Mouse (Mus musculus) liver, embryonic 14.5 days (tissue): ENCODE data around the gene Mbnl2. TPM values are rescaled to one million over a fixed set of nuclear protein-coding genes. Genes with fewer than 3 reads are reported as not detected.

ENCODE experiments used
- ATAC-seq: fragments of 200-750 bp; cut with Nextera tagmentation; 2 replicates; pipeline ENCODE4 v1.8.0; 2017; ENCODE audit warnings: moderate number of reproducible peaks, mild to moderate bottlenecking, moderate library complexity; ENCODE audit not compliant: insufficient read depth
- DNase-seq, 3 experiments: peaks; one replicate each; pipeline ENCODE4 v3.0.0-alpha.2; 2012 to 2013; ENCODE audit warnings: low read depth in 3 of 3, low spot score in 3 of 3
- H3K27ac ChIP-seq: fragments of 300-500 bp; sonication (generic); 2 replicates; pipeline ENCODE4 v1.5.1; 2014; ENCODE audit warnings: moderate library complexity, mild to moderate bottlenecking, control low read depth, inconsistent platforms
- H3K27me3 ChIP-seq: fragments of 300-500 bp; sonication (generic); 2 replicates; pipeline ENCODE4 v1.6.1; 2014; ENCODE audit warnings: mild to moderate bottlenecking, low read length, moderate library complexity; ENCODE audit not compliant: control insufficient read depth, insufficient read depth
- H3K36me3 ChIP-seq: fragments of 300-500 bp; sonication (generic); replicated peaks from 2 replicates; pipeline ENCODE4 v1.6.1; 2014; ENCODE audit warnings: low read depth; ENCODE audit not compliant: control insufficient read depth, insufficient read depth
- H3K4me1 ChIP-seq, 2 experiments: fragments of 200-500 bp in 1 of 2; fragments of 300-500 bp in 1 of 2; sonication (generic) in 1 of 2; replicated peaks; 2 replicates each; pipeline ENCODE4 v1.6.1; 2012 to 2014; ENCODE audit warnings: antibody characterized with exemption in 1 of 2, inconsistent platforms in 1 of 2, low read length in 1 of 2; ENCODE audit not compliant: control insufficient read depth in 2 of 2, insufficient read depth in 2 of 2
- H3K4me2 ChIP-seq: fragments of 300-500 bp; sonication (generic); 2 replicates; pipeline ENCODE4 v1.6.1; 2014; ENCODE audit warnings: low read depth, mild to moderate bottlenecking, control low read depth, moderate library complexity
- H3K4me3 ChIP-seq, 2 experiments: fragments of 200-500 bp in 1 of 2; fragments of 300-500 bp in 1 of 2; sonication (generic) in 1 of 2; 2 replicates each; pipeline ENCODE4 v1.5.1; 2012 to 2014; ENCODE audit warnings: low read depth in 2 of 2, low read length in 2 of 2, mild to moderate bottlenecking in 2 of 2, control low read depth in 1 of 2, inconsistent platforms in 1 of 2, moderate library complexity in 1 of 2; ENCODE audit not compliant: insufficient read depth in 1 of 2
- H3K9ac ChIP-seq: fragments of 300-500 bp; sonication (generic); replicated peaks from 2 replicates; pipeline ENCODE4 v1.6.1; 2014; ENCODE audit warnings: mild to moderate bottlenecking, control low read depth, moderate library complexity
- H3K9me3 ChIP-seq: fragments of 300-500 bp; sonication (generic); 2 replicates; pipeline ENCODE4 v1.6.1; 2016; ENCODE audit warnings: low read length, mixed read lengths; ENCODE audit not compliant: control insufficient read depth
- CTCF ChIP-seq: IDR thresholded peaks from 2 replicates; pipeline ENCODE4 v1.5.1; 2016; ENCODE audit warnings: antibody characterized with exemption, low read depth, control low read depth
- EP300 ChIP-seq: IDR thresholded peaks from 2 replicates; pipeline ENCODE4 v1.6.1; 2016; ENCODE audit warnings: antibody characterized with exemption, low read depth
- WGBS: fragments of 180-500 bp; shearing (Covaris S2); extraction: QIAGEN DNeasy Blood & Tissue Kit; methylation state at CpG from one replicate; pipeline ENCODE4 v1.1.7; 2014; ENCODE audit not compliant: insufficient replicate concordance; 5-methylcytosine and 5-hydroxymethylcytosine counted together
- polyA plus RNA-seq, 2 experiments: library from polyadenylated mRNA; depleted of rRNA in 1 of 2; stranded (reverse) in 1 of 2; unstranded in 1 of 2; fragments of >200 nt; fragmentation: Nextera tagmentation in 1 of 2; extraction: Ambion mirVana in 1 of 2; gene quantifications; 2 replicates each; pipeline versions ENCODE4 v1.2.1 to v1.2.3; 2012 to 2014

Gene Mbnl2
- polyA plus RNA-seq, 2 experiments, result 6.5 to 13.5 TPM

DNA sequence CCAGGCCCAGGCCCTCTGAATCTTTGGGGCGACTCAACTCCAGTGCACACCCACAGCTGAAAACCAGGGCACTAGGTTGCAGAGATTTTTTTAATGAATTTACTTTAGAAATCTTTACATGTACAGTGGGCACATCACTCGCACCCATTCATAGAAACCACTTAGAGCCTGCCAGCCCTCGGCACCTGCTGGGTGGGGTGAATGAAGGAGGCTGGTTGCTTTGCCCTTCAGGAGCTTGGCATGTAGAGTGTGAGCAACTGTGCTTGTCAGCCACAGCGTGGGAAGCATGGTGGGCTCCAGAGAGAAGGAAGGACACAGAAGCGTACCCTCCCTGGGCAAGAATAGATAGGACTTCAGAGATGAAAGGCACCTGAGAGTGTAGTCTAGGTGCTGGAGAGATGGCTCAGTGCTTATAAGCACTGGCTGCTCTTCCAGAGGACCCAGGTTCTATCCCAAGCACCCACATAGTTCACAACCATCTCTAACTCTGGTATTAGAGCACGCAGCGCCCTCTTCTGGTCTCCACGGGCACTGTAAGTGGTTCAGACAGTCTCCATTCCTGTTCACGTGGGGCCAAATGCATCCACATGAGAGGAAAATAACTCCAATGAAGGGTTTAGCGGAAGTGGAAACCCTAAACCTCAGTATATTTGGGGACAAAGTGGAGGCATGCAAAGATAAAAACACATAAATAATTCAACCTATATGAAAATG, 114.9 kb downstream of the Mbnl2 start:
- WGBS, result 77% methylated on average over 10 of the region's 10 CpGs
- no peak overlapping the region for H3K27ac ChIP-seq
- H3K27me3 ChIP-seq, result no peaks in the 10 kb centered on the region
- no peak overlapping the region for H3K4me2 ChIP-seq
- no peak for DNase-seq
- no peaks in the 10 kb centered on the region for H3K9me3 ChIP-seq
- no peak overlapping the region for H3K9ac ChIP-seq
- TF ChIP-seq CTCF (peak; percentile 45; the same call in 1 of the 2 replicates), EP300 (no peak)
- no peak for ATAC-seq
- H3K4me3 ChIP-seq, result no peak overlapping the region
- 0 out of 4 replicates have a peak, but pooled peaks cover 0 to 3% of the 10 kb centered on the region in 2 experiments for H3K4me1 ChIP-seq
- H3K36me3 ChIP-seq, result 0 out of 2 replicates have a peak, but pooled peaks cover 2% of the 10 kb centered on the region

DNA sequence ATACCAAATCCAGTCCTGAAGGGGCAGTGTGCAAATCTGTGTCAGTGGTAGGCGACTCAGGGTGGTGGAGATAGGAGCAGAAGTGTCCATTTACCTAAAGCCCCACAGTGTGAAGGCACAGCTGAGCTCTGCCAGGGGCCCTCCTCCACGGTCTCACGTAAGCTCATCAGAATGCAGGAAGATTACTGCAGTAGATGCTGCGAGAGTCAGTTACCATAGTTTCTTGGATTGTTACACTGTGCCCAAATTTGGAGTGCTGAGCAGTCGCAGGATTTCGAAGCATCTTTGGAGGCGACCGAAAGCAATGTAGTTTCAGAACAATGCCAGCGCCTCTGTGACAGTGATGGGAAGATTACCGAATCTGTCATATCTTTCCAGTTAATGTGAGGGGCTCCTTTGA, 116.2 kb downstream of the Mbnl2 start:
- 78% methylated on average over 10 of the region's 10 CpGs for WGBS
- Histone ChIP-seq H3K9me3 (no peaks in the 10 kb centered on the region), H3K4me1 (0 out of 4 replicates have a peak, but pooled peaks cover 0 to 3% of the 10 kb centered on the region in 2 experiments), H3K27ac (no peak overlapping the region), H3K9ac (no peak overlapping the region), H3K4me3 (no peak overlapping the region), H3K4me2 (no peak overlapping the region), H3K36me3 (0 out of 2 replicates have a peak, but pooled peaks cover 2% of the 10 kb centered on the region), H3K27me3 (no peaks in the 10 kb centered on the region)
- TF ChIP-seq CTCF (no peak), EP300 (no peak)
- ATAC-seq, result no peak
- no peak for DNase-seq

DNA sequence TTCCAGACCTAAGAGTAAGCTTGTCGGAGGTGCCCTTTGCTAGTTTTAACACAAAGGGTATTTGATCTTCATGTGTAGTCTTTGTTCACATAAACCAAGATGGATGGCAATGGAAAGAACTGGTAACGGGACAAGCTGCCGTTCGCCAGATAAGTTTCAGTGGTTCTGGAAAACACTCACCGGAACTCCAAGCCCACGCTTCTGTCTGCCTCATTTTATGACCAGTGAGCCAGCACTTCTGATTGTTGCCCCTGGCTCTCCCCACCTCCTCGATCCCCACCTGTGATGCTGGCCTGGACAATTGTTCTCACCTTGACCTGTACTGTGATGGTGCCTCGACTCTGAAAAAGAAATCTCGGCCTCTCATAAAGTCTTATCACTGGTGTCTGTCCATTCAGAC, 117.0 kb downstream of the Mbnl2 start:
- Histone ChIP-seq H3K27ac (no peak overlapping the region), H3K4me3 (no peak overlapping the region), H3K9ac (no peak overlapping the region), H3K4me2 (no peak overlapping the region), H3K9me3 (no peaks in the 10 kb centered on the region), H3K4me1 (no peaks in the 10 kb centered on the region), H3K27me3 (no peaks in the 10 kb centered on the region), H3K36me3 (0 out of 2 replicates have a peak, but pooled peaks cover 2% of the 10 kb centered on the region)
- DNase-seq, result no peak
- no peak for TF ChIP-seq EP300
- no peak for TF ChIP-seq CTCF
- 77% methylated on average over 9 of the region's 9 CpGs for WGBS
- no peak for ATAC-seq

DNA sequence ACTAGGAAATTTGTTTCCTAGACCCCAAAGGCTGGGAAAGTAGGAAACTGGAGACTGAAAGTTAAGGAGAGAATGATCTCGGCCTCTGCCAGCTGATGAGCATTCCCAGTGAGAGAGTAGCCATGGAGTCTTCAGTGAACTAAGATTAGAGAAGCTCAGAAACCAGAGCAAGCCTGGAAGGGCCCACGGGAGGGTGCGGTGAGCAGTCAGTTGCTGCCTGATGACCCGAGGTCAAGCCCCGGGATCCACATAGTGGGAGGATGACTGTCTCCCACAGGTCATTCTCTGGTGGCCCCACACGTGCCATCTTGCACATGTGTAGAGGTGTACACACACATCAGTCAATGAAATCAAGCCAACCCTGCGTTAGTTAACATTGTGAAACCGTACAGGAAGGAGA, 118.0 kb downstream of the Mbnl2 start:
- DNase-seq (no peak), ATAC-seq (no peak)
- Histone ChIP-seq H3K4me1 (no peaks in the 10 kb centered on the region), H3K27ac (no peak overlapping the region), H3K4me2 (no peak overlapping the region), H3K27me3 (no peaks in the 10 kb centered on the region), H3K4me3 (no peak overlapping the region), H3K36me3 (0 out of 2 replicates have a peak, but pooled peaks cover 2% of the 10 kb centered on the region), H3K9me3 (no peaks in the 10 kb centered on the region), H3K9ac (no peak overlapping the region)
- TF ChIP-seq EP300 (no peak), CTCF (no peak)
- 70% methylated on average over 8 of the region's 8 CpGs for WGBS

DNA sequence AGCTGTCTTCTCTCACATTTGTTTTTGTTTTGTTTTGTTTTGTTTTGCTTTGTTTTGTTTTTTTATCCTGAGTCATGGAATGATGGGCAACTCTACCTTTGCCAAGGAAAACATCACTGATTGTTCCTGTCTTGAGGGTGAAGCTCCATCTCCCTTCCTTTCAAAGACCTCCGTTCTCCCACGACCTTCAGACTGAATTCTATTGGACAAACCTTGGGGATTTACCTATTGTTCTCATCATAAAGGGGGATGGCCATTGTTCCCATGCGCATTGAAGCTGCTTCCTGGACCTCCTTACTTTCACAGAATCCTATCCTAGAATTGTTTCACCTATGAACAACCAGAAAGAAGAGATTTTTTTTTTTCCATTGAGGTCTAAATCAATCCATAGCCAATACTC, 118.7 kb downstream of the Mbnl2 start:
- H3K27me3 ChIP-seq, result no peaks in the 10 kb centered on the region
- no peak overlapping the region for H3K27ac ChIP-seq
- ATAC-seq, result no peak
- H3K4me3 ChIP-seq, result no peak overlapping the region
- no peaks in the 10 kb centered on the region for H3K4me1 ChIP-seq
- WGBS, result 60% methylated on average over 3 of the region's 3 CpGs
- no peaks in the 10 kb centered on the region for H3K9me3 ChIP-seq
- no peak for DNase-seq
- no peak for TF ChIP-seq CTCF
- no peak for TF ChIP-seq EP300
- no peak overlapping the region for H3K9ac ChIP-seq
- 0 out of 2 replicates have a peak, but pooled peaks cover 2% of the 10 kb centered on the region for H3K36me3 ChIP-seq
- no peak overlapping the region for H3K4me2 ChIP-seq
